ENCODE assay signal across 8 mouse cellular contexts in genomic region chr14:32321732-32322685, GRCm38 (mm10). TPM values are rescaled to one million over a fixed set of nuclear protein-coding genes. Genes with fewer than 3 reads are reported as not detected.
DNase-seq lines count a peak whose midpoint lies in the region; ATAC-seq lines count a peak whose summit lies in the region.

Ogdhl (plus strand) TSS chr14:32322019.

- WGBS in hindbrain, embryonic 14.5 days = 4% methylated on average over 50 of the region's 50 CpGs

- H3K4me3 ChIP-seq in hindbrain, embryonic 14.5 days (replicated peaks; ENCODE audit: low read length) = peak within 1 kb of the TSS; percentile 61

- 0 out of 2 replicates have a peak, but pooled peaks cover 9% of the 10 kb centered on the region for H3K4me1 ChIP-seq in hindbrain, embryonic 14.5 days (replicated peaks; ENCODE audit: control insufficient read depth, insufficient read depth, low read length)

- H3K27ac ChIP-seq in hindbrain, embryonic 14.5 days = peak within 1 kb of the TSS; percentile 44

- ATAC-seq in hindbrain, embryonic 14.5 days (ENCODE audit: low FRiP score) = peak; percentile 81

- peak within 1 kb of the TSS; percentile 63 for H3K4me2 ChIP-seq in hindbrain, embryonic 14.5 days (replicated peaks)

- H3K27me3 ChIP-seq in hindbrain, embryonic 14.5 days (ENCODE audit: control insufficient read depth, insufficient read depth, low read length) = peaks cover 4% of the 10 kb centered on the region; the same call in 1 of the 2 replicates

- no peaks in the 10 kb centered on the region for H3K36me3 ChIP-seq in hindbrain, embryonic 14.5 days (replicated peaks; ENCODE audit: control insufficient read depth, insufficient read depth)

- peak within 1 kb of the TSS; percentile 68 for H3K9ac ChIP-seq in hindbrain, embryonic 14.5 days

- H3K9me3 ChIP-seq in hindbrain, embryonic 14.5 days (ENCODE audit: control insufficient read depth, low read length) = no peaks in the 10 kb centered on the region

- DNase-seq in adrenal gland, adult (ENCODE audit: inconsistent age in 2 of 2, low spot score in 1 of 2) = peak; percentile 78 to 90
- peak; percentile 57 to 71 for DNase-seq in cerebellum, postnatal 4 days (ENCODE audit: low spot score in 2 of 2)
- peak; percentile 78 to 84 for DNase-seq in frontal cortex, postnatal 36 days (ENCODE audit: low spot score in 2 of 2)
- peak; percentile 79 for DNase-seq in hindbrain, embryonic 14.5 days (ENCODE audit: low spot score)
- DNase-seq in layer of hippocampus, postnatal 36 days = peak; percentile 72 to 75
- DNase-seq in lung, postnatal 14 days = peak; percentile 74
- DNase-seq in retina, postnatal 1 day = peak; percentile 91
- peak; percentile 60 for DNase-seq in urinary bladder, postnatal 25 days (ENCODE audit: low spot score)

RNA-seq across cellular contexts. Expression of gene Ogdhl, which starts in this region (rescaled TPM):
- polyA plus RNA-seq in hindbrain, embryonic 14.5 days (2014; fragmentation: Nextera tagmentation; extraction: Ambion mirVana) = 17.1 and 19.7 TPM in 2 replicates
- 10 to 100 TPM; 79.9 to 84.8 TPM for total RNA-seq in layer of hippocampus, postnatal 36 days (2021)

Comparison
In these comparisons a context has a peak if more than half of its experiments do, and no peak if none do; other contexts are left out.
1. Peak in every context shown above with its lines: DNase-seq, ATAC-seq, H3K4me3 ChIP-seq and H3K27ac ChIP-seq.